Mouse (Mus musculus): ENCODE results near the gene Rbm41. TPM values are rescaled to one million over a fixed set of nuclear protein-coding genes. Genes with fewer than 3 reads are reported as not detected.

The Rbm41 gene
- total RNA-seq (2022): 1 to 10 TPM; 6.6 to 7.7 (median 7.1) TPM

DNA sequence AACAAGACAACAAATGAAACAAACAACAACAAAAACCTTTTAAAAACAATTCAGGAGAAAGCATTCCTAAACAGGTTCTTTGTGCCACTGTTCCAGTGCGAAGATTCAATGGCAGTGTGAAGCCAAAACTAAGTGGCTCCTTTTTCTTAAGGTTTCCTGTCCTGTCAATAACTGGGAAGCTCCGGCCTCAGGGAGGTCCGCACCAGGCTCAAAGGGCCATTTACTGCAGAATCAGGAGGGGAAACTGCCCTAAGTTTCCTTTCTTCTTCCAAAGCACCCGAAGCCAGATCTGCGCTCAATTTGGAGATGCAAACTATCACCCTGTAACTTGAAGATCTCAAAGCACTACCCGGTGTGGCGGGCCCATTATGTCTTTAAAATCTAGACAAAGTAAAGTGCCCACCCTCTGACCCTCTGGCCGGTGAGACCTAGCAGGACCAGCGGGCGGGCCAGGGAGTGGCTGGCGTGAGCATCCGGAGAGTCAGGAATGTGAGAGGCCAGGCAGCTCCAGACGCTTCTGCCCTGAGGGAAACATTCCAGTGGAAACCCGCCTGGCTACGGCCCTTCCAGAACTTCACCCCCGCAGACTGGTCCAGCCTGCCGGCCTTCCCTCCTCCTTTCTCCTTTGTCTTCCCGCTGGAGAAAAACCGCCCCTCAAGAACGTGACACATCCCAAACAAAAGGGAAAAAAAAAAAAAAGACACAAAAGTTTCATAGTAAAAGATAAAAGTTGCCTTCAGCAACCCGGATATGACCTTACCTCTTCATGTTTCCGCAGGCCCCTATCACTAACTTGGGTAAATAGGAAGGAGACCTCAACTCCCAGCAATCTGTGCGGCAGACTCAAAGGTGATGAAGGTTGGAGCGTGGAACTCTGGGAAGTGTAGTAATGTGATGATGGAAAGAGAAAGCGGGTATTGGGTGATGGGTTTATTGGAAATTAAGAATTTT is at the start of gene Rbm41:
Gene Rbm41, minus strand, starts transcription at position 856 of the 951 bp plus-strand sequence.
- DNase-seq (ENCODE audit: low spot score): peak; percentile 65

DNA sequence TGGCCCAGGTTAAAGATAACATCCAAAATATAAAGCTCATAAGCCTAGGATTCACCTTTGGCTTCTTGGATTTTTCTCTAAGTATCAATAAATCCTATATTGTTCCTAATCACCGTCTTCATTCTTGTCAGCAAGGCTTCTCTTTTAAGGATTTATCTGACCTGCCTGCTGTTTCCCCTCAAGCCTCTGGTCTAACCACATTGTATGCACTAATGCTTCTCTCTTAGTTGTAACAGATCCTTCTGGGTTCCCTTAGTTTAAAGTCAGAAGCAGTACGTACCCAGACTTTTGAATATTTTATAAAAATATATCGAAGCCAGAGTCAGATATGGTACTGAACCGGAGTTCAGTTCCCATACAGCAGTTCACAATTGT is 283 bp upstream of the Rbm41 start:
- no peak for DNase-seq (ENCODE audit: low spot score)

- no peak for DNase-seq (ENCODE audit: low spot score)
Measured at GRCm38 (mm10) chrX:139982115-139982514, 16.3 kb downstream of the Rbm41 start.

- no peak for DNase-seq (ENCODE audit: low spot score)
Measured at GRCm38 (mm10) chrX:139933507-139933906, 64.9 kb downstream of the Rbm41 start.

- DNase-seq (ENCODE audit: low spot score): no peak
Measured at GRCm38 (mm10) chrX:139932472-139932871, 65.9 kb downstream of the Rbm41 start.

DNA sequence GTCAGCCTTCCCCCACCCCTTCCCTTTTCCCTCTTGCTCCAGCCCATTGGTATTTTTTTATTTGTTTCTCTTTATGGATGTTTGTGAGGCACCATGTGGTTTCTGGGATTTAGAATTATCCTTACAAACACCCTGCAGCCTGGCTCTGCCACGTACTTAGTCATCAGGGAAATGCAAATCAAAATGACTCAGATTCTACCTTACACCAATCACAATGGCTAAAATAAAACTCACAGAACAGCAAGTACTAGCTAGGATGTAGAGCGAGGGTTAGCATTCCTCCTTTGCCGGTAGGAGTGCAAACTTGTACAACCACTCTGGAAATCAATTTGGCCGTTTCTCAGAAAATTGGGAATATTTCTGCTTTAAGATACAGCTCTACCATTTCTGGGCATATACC is 77.8 kb downstream of the Rbm41 start:
- DNase-seq (ENCODE audit: low spot score): no peak

- no peak for DNase-seq (ENCODE audit: low spot score)
Measured at GRCm38 (mm10) chrX:139891387-139891786, 107.0 kb downstream of the Rbm41 start.

DNA sequence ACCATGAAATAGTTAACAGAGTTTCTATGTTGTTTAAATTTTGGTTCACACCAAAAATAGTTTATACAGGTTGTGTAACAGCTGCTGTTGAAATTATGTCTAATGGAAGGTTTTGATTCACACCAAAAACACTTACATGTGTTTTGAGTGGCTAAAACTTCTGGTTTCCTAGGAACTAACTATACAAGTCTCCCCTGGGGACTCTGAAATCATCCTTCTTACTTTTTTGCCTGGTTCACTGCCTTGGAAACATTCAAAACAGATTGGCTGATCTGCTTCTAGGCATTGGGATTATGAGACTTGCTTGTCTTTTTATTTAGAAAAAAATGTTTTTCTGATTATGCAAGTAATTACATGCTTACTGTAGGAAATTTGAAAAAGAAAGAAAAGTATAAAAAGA is 115.2 kb downstream of the Rbm41 start:
- DNase-seq (ENCODE audit: low spot score): no peak

- peak; percentile 18 for DNase-seq (ENCODE audit: low spot score)
Measured at GRCm38 (mm10) chrX:139877936-139878335, 120.5 kb downstream of the Rbm41 start.

GRCm38 (mm10) chrX:139877105-139877504 is 121.3 kb downstream of the Rbm41 start:
- no peak for DNase-seq (ENCODE audit: low spot score)

GRCm38 (mm10) chrX:139870938-139871791 is 127.2 kb downstream of the Rbm41 start, which contains the start of gene Morc4:
Gene Morc4, minus strand, starts transcription at chrX:139871677.
- DNase-seq (ENCODE audit: low spot score): peak; percentile 38

DNA sequence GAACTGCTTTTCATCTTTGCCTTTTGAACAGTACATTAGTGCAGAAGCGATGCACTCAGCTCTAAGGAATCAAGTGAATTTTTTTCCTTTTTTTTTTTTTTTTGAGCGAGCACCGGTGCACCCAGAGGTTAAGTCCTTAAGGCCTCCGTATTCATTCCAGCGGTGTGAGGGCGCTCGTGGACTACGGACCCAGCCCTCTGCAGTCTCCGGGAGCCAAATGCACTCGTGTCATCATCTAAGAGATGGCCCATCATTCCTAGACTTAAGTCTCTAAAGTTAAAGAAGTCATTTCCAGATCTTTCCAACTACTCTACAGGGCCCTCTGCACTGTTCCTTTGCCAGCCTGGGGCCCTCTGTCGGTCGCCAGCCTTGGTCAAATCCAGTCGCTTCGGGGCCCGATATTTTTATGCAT is 128.1 kb downstream of the Rbm41 start:
- DNase-seq (ENCODE audit: low spot score): peak; percentile 19

- peak; percentile 11 for DNase-seq (ENCODE audit: low spot score)
Measured at GRCm38 (mm10) chrX:139859402-139859801, 139.0 kb downstream of the Rbm41 start.

DNA sequence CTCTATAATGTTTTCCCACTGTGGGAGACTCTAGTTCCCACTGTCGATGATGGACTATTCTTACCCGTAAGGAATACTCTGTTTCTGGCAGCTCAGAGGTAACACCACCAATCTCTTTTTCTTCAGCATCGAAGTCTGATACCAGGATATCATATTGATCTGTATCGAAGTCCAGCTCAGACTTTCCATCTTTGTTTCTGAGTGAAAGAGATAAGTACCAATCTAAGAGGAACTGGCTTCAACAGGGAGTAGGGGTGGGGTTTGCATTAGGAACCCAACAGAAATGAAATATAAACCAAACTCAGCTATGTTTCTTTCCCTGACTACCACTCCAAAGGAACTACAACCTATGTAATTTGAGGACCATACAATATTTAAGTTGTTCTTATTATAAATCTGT is 143.6 kb downstream of the Rbm41 start:
- DNase-seq (ENCODE audit: low spot score): no peak

- no peak for DNase-seq (ENCODE audit: low spot score)
Measured at GRCm38 (mm10) chrX:139841091-139841490, 157.3 kb downstream of the Rbm41 start.

Other genes with a start within 250 kb of the Rbm41 start
- gene Ripply1, start 216.2 kb downstream of the Rbm41 start, total RNA-seq (2022): not detected
- gene Cldn2, start 197.8 kb downstream of the Rbm41 start, total RNA-seq (2022): not detected
- gene Morc4, start 126.9 kb downstream of the Rbm41 start, total RNA-seq (2022): 1 to 10 TPM; 2.8 to 5.7 (median 3.9) TPM
- not detected for gene Nup62cl, start 64.1 kb upstream of the Rbm41 start, total RNA-seq (2022)
- gene Pih1h3b, start 64.3 kb upstream of the Rbm41 start, total RNA-seq (2022): not detected

All from heart, adult 8-10 months (tissue).